Mouse (Mus musculus) heart, embryonic 14.5 days (tissue): ENCODE measurements around the gene Spty2d1. TPM values are rescaled to one million over a fixed set of nuclear protein-coding genes. Genes with fewer than 3 reads are reported as not detected.

Source experiments
- ATAC-seq: fragments of 200-750 bp; cut with Nextera tagmentation; 2 replicates; pipeline ENCODE4 v1.8.0; 2017; ENCODE audit warnings: low read depth, moderate TSS enrichment; ENCODE audit not compliant: insufficient number of reproducible peaks, insufficient read depth, low FRiP score
- H3K27ac ChIP-seq, 2 experiments: fragments of 200-500 bp in 1 of 2; fragments of 300-500 bp in 1 of 2; sonication (generic) in 1 of 2; replicated peaks in 1 of 2; 2 replicates each; pipeline ENCODE4 v1.5.1; 2012 to 2014; ENCODE audit warnings: low read depth in 2 of 2, low read length in 2 of 2, control low read depth in 1 of 2, mild to moderate bottlenecking in 1 of 2, mixed read lengths in 1 of 2; ENCODE audit not compliant: control insufficient read depth in 1 of 2, insufficient read depth in 1 of 2
- H3K27me3 ChIP-seq: fragments of 300-500 bp; sonication (generic); 2 replicates; pipeline ENCODE4 v1.6.1; 2014; ENCODE audit warnings: mild to moderate bottlenecking, low read length, control low read depth; ENCODE audit not compliant: control insufficient read depth, insufficient read depth
- H3K36me3 ChIP-seq: fragments of 300-500 bp; sonication (generic); 2 replicates; pipeline ENCODE4 v1.6.1; 2014; ENCODE audit warnings: mild to moderate bottlenecking, control low read depth, low read length, mixed read lengths; ENCODE audit not compliant: control insufficient read depth, insufficient read depth
- H3K4me1 ChIP-seq, 2 experiments: fragments of 200-500 bp in 1 of 2; fragments of 300-500 bp in 1 of 2; sonication (generic) in 1 of 2; 2 replicates each; pipeline ENCODE4 v1.6.1; 2012 to 2014; ENCODE audit warnings: low read length in 2 of 2, control low read depth in 1 of 2, mixed read lengths in 1 of 2; ENCODE audit not compliant: control insufficient read depth in 2 of 2, insufficient read depth in 2 of 2
- H3K4me2 ChIP-seq: fragments of 300-500 bp; sonication (generic); 2 replicates; pipeline ENCODE4 v1.6.1; 2014; ENCODE audit warnings: mild to moderate bottlenecking, low read length
- H3K4me3 ChIP-seq, 2 experiments: fragments of 200-500 bp in 1 of 2; fragments of 300-500 bp in 1 of 2; sonication (generic) in 1 of 2; 2 replicates each; pipeline ENCODE4 v1.5.1; 2012 to 2014; ENCODE audit warnings: low read length in 2 of 2, mild to moderate bottlenecking in 2 of 2, control low read depth in 1 of 2, low read depth in 1 of 2, moderate library complexity in 1 of 2; ENCODE audit not compliant: control insufficient read depth in 1 of 2, insufficient read depth in 1 of 2
- H3K9ac ChIP-seq: fragments of 300-500 bp; sonication (generic); 2 replicates; pipeline ENCODE4 v1.6.1; 2014; ENCODE audit warnings: mild to moderate bottlenecking, low read length
- H3K9me3 ChIP-seq: fragments of 300-500 bp; sonication (generic); 2 replicates; pipeline ENCODE4 v1.6.1; 2016; ENCODE audit warnings: low read length, control low read depth; ENCODE audit not compliant: control insufficient read depth
- WGBS: fragments of 180-500 bp; shearing (Covaris S2); extraction: QIAGEN DNeasy Blood & Tissue Kit; methylation state at CpG from one replicate; pipeline ENCODE4 v1.1.7; 2014; 5-methylcytosine and 5-hydroxymethylcytosine counted together
- polyA plus RNA-seq: library from polyadenylated mRNA; unstranded; fragments of >200 nt; fragmentation: Nextera tagmentation; extraction: Ambion mirVana; gene quantifications from 2 replicates; pipeline ENCODE4 v1.2.1, GENCODE M21; 2014

Gene Spty2d1
- polyA plus RNA-seq, 1 experiment from 2014 or later, result 14.0 TPM

- peak overlapping the region; percentile 49 for H3K4me2 ChIP-seq
- no peak overlapping the region for H3K4me3 ChIP-seq
- H3K27ac ChIP-seq, result peak overlapping the region; percentile 68 to 83
- under 1% methylated on average over 9 of the region's 9 CpGs for WGBS
- H3K4me1 ChIP-seq, result peaks cover 8 to 15% of the 10 kb centered on the region in 2 experiments
- no peaks in the 10 kb centered on the region for H3K36me3 ChIP-seq
- peak; percentile 60; the same call in 1 of the 2 replicates for ATAC-seq
- H3K9ac ChIP-seq, result peak overlapping the region; percentile 60; the same call in 1 of the 2 replicates
- no peaks in the 10 kb centered on the region for H3K27me3 ChIP-seq
- no peaks in the 10 kb centered on the region for H3K9me3 ChIP-seq
Observed at GRCm38 (mm10) chr7:46962806-46963618, 45.2 kb downstream of the Spty2d1 start.

GRCm38 (mm10) chr7:46962132-46962531 lies 46.1 kb downstream of the Spty2d1 start:
- Histone ChIP-seq H3K27ac (peak overlapping the region in 1 of 2 experiments; percentile 83; a peak in 2 of 4 replicates), H3K36me3 (no peaks in the 10 kb centered on the region), H3K27me3 (no peaks in the 10 kb centered on the region), H3K9me3 (no peaks in the 10 kb centered on the region), H3K4me2 (no peak overlapping the region), H3K4me3 (no peak overlapping the region), H3K9ac (no peak overlapping the region), H3K4me1 (peaks cover 11 to 21% of the 10 kb centered on the region in 2 experiments)
- ATAC-seq, result no peak

GRCm38 (mm10) chr7:46960991-46961390 lies 47.2 kb downstream of the Spty2d1 start:
- Histone ChIP-seq H3K27ac (peak overlapping the region in 1 of 2 experiments; percentile 50; a peak in 1 of 4 replicates), H3K27me3 (no peaks in the 10 kb centered on the region), H3K4me2 (no peak overlapping the region), H3K9me3 (no peaks in the 10 kb centered on the region), H3K36me3 (no peaks in the 10 kb centered on the region), H3K4me1 (peaks cover 11 to 22% of the 10 kb centered on the region in 2 experiments), H3K9ac (no peak overlapping the region), H3K4me3 (no peak overlapping the region)
- ATAC-seq, result no peak
- 40% methylated on average over 3 of the region's 3 CpGs for WGBS

GRCm38 (mm10) chr7:46958853-46959252 lies 49.4 kb downstream of the Spty2d1 start:
- Histone ChIP-seq H3K4me1 (peaks cover 11 to 22% of the 10 kb centered on the region in 2 experiments), H3K27me3 (no peaks in the 10 kb centered on the region), H3K36me3 (peaks cover 19% of the 10 kb centered on the region), H3K27ac (no peak overlapping the region), H3K4me2 (peak overlapping the region; percentile 89), H3K9me3 (no peaks in the 10 kb centered on the region), H3K4me3 (peak overlapping the region; percentile 78 to 87), H3K9ac (peak overlapping the region; percentile 92)
- ATAC-seq, result no peak
- 19% methylated on average over 9 of the region's 9 CpGs for WGBS

- Histone ChIP-seq H3K36me3 (peaks cover 27% of the 10 kb centered on the region), H3K9me3 (no peaks in the 10 kb centered on the region), H3K27ac (peak within 1 kb of the TSS; percentile 5 to 64; a peak in 3 of 4 replicates), H3K4me3 (peak within 1 kb of the TSS; percentile 78 to 87), H3K4me2 (peak within 1 kb of the TSS; percentile 89), H3K4me1 (peaks cover 11 to 17% of the 10 kb centered on the region in 2 experiments), H3K27me3 (no peaks in the 10 kb centered on the region), H3K9ac (peak within 1 kb of the TSS; percentile 92)
- WGBS, result under 1% methylated on average over 51 of the region's 51 CpGs
- peak; percentile 86 for ATAC-seq
Observed at GRCm38 (mm10) chr7:46957831-46958691, 50.1 kb downstream of the Spty2d1 start, which contains the start of gene Uevld. Gene Uevld, minus strand, starts transcription at chr7:46958527.

Other genes starting within 250 kb of the Spty2d1 start
- 10.0 and 11.3 TPM in 2 replicates for gene Hps5, start 212.3 kb downstream of the Spty2d1 start, polyA plus RNA-seq
- gene Gtf2h1, start 212.3 kb downstream of the Spty2d1 start, polyA plus RNA-seq, result 27.9 and 29.8 TPM in 2 replicates
- gene Ldha, start 166.9 kb downstream of the Spty2d1 start, polyA plus RNA-seq, result 3,024 and 3,145 TPM in 2 replicates
- gene Ldhc, start 147.2 kb downstream of the Spty2d1 start, polyA plus RNA-seq, result not detected in 2 replicates
- gene Tsg101, start 88.4 kb downstream of the Spty2d1 start, polyA plus RNA-seq, result 179 and 201 TPM in 2 replicates
- gene Uevld, start 49.9 kb downstream of the Spty2d1 start, polyA plus RNA-seq, result 9.8 TPM in 2 replicates
- not detected in 2 replicates for gene Gm9999, start 24.8 kb downstream of the Spty2d1 start, polyA plus RNA-seq
- 18.0 and 18.7 TPM in 2 replicates for gene Tmem86a, start 42.2 kb upstream of the Spty2d1 start, polyA plus RNA-seq
- 0.09 TPM in 2 replicates for gene Ptpn5, start 125.3 kb upstream of the Spty2d1 start, polyA plus RNA-seq
- not detected in 2 replicates for gene Mrgpra6, start 196.5 kb upstream of the Spty2d1 start, polyA plus RNA-seq
- not detected in 2 replicates for gene Mrgpra9, start 244.4 kb upstream of the Spty2d1 start, polyA plus RNA-seq